Mouse (Mus musculus) embryonic fibroblast, embryonic 13.5 days (primary cell): Measurements from ENCODE around the gene Gucy2d. TPM values are rescaled to one million over a fixed set of nuclear protein-coding genes. Genes with fewer than 3 reads are reported as not detected.

Experiments used
- H3K27ac ChIP-seq: 2 replicates; pipeline ENCODE4 v1.5.1; 2012; ENCODE audit warnings: low read length, control low read depth, inconsistent platforms; ENCODE audit not compliant: insufficient read depth
- H3K4me1 ChIP-seq: 2 replicates; pipeline ENCODE4 v1.6.1; 2011; ENCODE audit warnings: low read length; ENCODE audit not compliant: control insufficient read depth, insufficient read depth
- H3K4me3 ChIP-seq: 2 replicates; pipeline ENCODE4 v1.5.1; 2011; ENCODE audit warnings: mild to moderate bottlenecking, control low read depth, low read length; ENCODE audit not compliant: insufficient read depth
- CTCF ChIP-seq: IDR thresholded peaks from 2 replicates; pipeline ENCODE4 v1.5.1; 2011; ENCODE audit warnings: mild to moderate bottlenecking, control low read depth, low read length, moderate library complexity, borderline replicate concordance; ENCODE audit not compliant: insufficient read depth
- POLR2A ChIP-seq: IDR thresholded peaks from 2 replicates; pipeline ENCODE4 v1.6.1; 2011; ENCODE audit warnings: low read depth, mild to moderate bottlenecking, control low read depth, low read length, moderate library complexity
- polyA plus RNA-seq: library from polyadenylated mRNA; stranded (reverse); fragments of >200 nt; gene quantifications from 2 replicates; pipeline ENCODE4 v1.2.4, GENCODE M21; 2011; ENCODE audit warnings: low read depth; ENCODE audit not compliant: missing spikeins, insufficient read length

Gucy2d gene
- not detected in 2 replicates for polyA plus RNA-seq

DNA sequence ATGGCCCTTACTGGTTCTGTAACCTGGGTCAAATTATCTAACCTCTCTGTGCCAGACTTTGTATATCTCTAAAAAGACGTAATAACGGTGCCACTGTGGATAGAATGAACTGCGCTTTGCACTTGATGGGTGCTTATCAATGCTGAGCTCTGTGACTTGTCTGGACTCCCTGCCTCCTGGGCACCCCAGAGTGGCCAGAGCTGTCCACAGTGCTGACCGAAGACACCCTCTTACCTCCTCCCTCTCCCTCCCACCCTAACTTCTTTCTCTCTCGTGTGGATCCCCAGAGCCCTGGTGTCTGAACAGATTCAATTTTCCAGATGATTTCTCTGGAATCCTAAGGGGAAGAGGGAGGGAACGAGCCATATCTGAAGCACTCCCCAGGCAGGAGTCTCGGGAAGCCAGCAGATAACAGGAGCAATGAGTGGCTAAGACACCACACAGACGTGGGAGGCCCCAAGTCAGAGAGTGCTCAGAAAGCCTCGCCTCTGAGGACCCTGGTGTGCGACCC lies at the start of gene Gucy2d:
Gucy2d (plus strand) TSS at position 461 of the 511 bp plus-strand sequence.
- H3K4me3 ChIP-seq: no peak within 1 kb of the TSS
- TF ChIP-seq POLR2A: no peak
- TF ChIP-seq CTCF: no peak
- no peak within 1 kb of the TSS for H3K27ac ChIP-seq
- no peaks in the 10 kb centered on the region for H3K4me1 ChIP-seq

DNA sequence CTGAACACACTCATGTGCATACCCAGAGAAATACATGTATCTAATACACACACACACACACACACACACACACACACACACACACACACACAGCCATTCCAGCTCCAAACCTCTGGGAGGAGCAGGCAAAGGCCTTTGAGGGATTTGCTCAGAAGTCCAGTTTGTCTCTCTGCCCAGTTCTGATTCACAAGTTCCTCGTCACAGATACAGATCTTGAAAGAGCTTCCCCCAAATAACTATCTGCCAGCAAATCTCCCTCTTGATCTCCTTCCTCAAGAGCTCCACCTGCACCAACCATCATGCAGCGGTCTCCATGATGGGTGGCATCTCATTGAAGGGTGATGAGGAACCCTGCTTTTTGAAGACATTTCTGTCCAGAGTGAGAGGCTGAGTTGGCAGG lies 49.7 kb upstream of the Gucy2d start:
- Histone ChIP-seq H3K27ac (peak overlapping the region; percentile 96), H3K4me3 (no peak overlapping the region), H3K4me1 (peaks cover 25% of the 10 kb centered on the region)
- TF ChIP-seq CTCF (no peak), POLR2A (no peak)

DNA sequence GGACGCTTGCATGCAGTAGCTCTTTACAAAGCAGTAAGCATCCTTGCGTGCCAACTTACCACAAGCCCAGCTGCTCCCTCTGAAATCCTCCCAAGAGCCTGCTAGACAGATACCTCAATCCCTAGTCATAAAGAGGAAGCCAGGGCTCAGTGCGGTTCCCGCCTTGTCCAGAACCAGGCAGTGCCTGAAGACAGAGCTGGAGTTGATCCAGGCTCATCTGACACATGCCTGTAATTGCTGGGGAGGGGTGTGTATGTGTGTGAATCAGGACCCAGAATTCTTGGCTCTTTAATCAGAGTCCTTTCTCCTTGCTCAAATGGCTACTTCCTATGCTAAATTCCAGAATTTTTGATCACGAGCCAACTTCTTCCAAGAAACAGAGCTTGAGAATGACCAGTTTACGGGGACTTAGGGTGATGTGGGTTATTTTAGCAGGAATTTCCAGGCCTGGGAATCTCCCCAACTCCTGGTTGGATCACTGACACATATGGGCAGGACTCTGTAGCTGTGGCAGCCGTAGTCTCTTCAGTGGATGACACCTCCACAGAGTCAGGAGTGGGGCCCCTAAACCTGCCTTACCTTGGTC lies 48.8 kb upstream of the Gucy2d start:
- Histone ChIP-seq H3K27ac (peak overlapping the region; percentile 96), H3K4me1 (peaks cover 25% of the 10 kb centered on the region), H3K4me3 (no peak overlapping the region)
- TF ChIP-seq POLR2A: no peak
- no peak for TF ChIP-seq CTCF

DNA sequence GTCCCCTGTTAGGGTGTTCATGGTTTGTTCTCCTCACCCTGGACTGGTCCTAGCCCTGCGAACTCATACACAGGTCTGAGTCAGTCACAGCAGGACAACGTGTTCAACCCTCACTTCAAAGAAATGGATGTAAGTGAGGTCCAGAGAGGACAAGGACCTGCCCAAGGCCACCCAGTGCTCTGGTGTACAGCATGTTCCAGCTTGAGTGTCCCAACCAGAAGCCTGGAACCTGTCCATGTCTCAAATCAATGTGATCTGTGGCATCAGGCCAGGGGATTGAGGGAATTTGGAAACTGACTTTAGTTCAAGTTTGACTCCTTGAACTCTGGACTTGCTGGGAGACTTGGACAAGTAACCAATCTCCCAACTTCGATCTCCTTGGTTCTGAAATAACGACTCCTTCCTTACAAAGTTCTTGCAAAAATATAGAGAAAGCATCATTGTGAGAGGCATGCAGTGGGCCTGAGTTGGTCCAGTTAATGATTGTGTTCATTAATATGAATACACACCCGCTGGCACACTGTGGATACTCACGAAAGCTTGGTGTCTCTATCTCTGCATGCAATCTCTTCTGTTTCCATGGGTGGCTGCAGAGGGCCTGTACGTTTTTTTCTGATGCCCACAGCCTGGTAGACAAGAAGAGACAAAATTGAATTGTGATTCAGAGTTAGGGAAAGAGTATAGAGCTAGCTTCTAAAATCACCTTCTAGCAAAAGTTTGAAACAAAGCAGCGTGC lies 47.6 kb upstream of the Gucy2d start:
- no peak for TF ChIP-seq CTCF
- TF ChIP-seq POLR2A: no peak
- peak overlapping the region; percentile 95 for H3K27ac ChIP-seq
- no peak overlapping the region for H3K4me3 ChIP-seq
- H3K4me1 ChIP-seq: peaks cover 25% of the 10 kb centered on the region

DNA sequence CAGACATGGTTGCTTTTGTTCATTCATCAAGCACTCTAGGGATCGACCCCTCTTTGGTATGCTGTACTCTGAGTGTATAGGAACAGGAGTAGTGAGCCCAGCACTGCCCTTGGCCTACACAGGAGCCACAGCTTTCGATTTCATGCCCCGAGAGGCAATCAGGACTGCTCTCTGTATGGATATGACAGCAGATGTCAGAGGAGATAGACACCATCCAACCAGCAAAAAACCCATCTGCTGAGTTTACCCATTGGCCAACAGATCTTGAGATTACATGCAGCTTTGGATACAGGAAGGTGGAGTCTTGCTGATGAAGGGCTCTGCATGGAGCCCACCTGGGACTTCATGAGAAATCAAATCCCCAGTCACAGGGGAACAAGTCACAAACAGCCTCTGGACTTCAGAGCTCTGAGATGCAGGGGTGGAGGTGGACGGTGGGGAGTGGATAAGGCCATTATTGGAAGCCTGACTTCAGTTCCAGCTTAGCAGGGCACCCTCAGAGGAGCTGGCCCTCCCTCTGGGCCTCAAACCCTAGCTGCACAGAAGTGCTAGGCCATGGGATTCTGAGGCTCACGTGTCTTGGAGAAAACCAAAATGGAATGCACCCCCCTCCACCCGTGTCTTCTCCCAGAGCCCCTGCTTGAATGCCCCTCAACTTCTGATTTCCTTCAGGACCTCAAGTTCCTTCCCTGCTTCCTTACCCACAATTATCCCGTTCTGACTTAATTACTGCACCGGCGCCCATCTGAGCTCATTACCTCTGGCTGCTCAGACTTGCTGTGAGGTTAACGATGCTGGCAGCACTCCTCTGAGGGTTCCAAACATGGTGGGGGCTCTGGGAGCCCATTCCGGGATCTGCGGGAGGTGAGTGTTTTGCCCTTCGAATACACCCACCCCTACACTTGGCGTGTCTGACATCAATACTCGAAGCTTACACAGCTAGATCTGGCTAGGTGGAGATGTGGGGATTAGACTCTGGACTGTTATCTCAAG lies 37.3 kb upstream of the Gucy2d start:
- TF ChIP-seq POLR2A (no peak), CTCF (no peak)
- Histone ChIP-seq H3K4me1 (no peaks in the 10 kb centered on the region), H3K4me3 (no peak overlapping the region), H3K27ac (no peak overlapping the region)

DNA sequence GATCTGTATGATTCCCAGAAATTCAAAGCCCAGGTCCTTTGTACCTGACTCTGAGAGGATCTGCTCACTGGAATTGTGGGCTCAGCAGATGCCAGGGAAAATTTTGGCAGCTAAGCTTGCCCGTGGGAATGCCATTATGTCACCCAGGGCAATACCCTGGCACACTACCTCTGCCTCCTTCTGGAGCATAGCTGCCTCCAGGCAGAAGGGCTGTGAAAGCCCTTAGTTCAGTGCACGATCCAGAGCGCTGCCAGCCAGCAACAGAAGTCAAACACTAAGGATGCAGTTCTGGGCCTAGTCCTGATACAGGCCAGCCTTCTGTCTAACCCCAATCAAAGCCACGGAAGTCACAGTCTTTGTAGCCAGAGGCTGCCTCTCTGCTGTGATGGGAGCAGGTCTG lies 36.2 kb upstream of the Gucy2d start:
- Histone ChIP-seq H3K4me3 (no peak overlapping the region), H3K4me1 (no peaks in the 10 kb centered on the region), H3K27ac (no peak overlapping the region)
- TF ChIP-seq CTCF (no peak), POLR2A (no peak)

DNA sequence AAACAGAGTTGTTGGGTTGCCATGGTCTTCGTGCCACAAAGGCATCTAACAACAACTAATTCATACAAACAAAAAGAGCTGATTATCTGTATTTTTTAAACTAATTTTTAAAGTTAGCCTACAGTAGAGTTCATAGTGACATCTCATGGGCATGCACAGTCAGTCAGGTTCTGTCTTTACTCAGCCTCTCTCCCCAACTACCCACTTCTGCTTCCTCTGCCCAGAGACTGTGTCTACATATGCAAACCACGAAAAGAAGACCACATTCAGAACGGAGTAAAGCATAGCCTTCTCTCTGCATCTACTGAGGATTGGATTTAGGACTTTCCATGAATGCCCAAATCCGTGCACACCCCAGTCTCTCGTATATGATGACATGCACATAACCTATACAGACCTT lies 32.6 kb upstream of the Gucy2d start:
- Histone ChIP-seq H3K4me1 (no peaks in the 10 kb centered on the region), H3K4me3 (no peak overlapping the region), H3K27ac (no peak overlapping the region)
- TF ChIP-seq POLR2A (no peak), CTCF (no peak)

DNA sequence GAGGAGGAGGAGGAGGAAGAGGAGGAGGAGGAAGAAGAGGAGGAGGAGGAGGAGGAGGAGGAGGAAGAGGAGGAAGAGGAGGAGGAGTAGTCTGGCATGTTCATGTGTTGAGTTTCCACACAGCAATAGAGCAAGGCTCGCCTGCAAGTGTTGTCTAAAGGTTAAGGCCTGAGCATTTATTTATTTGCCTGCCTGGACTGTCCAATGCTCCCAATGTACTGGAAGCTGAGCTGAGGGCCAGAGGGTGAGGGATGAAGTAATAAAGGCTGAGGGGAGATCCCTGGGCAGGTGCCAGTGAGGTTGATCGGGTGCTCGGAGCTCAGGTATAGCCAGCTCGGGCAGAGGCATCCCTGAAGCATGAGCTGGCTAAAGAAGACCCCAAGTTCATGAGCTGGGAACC lies 27.1 kb upstream of the Gucy2d start:
- H3K4me1 ChIP-seq: peaks cover 14% of the 10 kb centered on the region
- H3K27ac ChIP-seq: no peak overlapping the region
- H3K4me3 ChIP-seq: no peak overlapping the region
- TF ChIP-seq CTCF (no peak), POLR2A (no peak)

DNA sequence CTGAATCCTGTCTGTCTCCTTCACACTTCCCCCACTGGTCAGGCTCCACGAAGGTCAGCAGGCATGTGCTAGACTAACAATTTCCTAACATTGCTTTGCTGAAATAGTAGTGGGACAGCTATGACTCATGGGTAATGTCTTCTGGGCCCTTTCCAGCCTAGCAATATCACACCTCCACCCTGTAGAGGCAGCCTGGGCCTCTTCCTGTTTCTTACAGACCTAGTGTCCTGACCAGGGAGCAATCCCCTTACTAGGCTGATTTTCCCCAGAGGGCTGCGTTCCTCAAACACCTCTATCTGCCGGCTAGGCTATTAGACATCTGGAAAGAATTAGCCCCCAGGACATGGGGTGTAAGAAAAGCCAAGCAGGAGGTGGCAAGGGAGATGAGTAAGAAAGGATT lies 24.7 kb upstream of the Gucy2d start:
- H3K4me3 ChIP-seq: no peak overlapping the region
- peak overlapping the region; percentile 83 for H3K27ac ChIP-seq
- TF ChIP-seq POLR2A (peak; percentile 43; the same call in 1 of the 2 replicates), CTCF (no peak)
- H3K4me1 ChIP-seq: peaks cover 24% of the 10 kb centered on the region
